8 mouse cellular contexts compared by ENCODE assay signal in genomic region chr10:80163721-80164120, GRCm38 (mm10). TPM values are rescaled to one million over a fixed set of nuclear protein-coding genes. Genes with fewer than 3 reads are reported as not detected.
DNase-seq lines count a peak whose midpoint lies in the region.

No protein-coding gene starts in this region.

- intact Hi-C loops in heart, postnatal 10 days (cut with DNase I): no loop called here

- peak; percentile 25 for DNase-seq in embryo, embryonic 9.5 days (ENCODE audit: extremely low spot score)
- no peak for DNase-seq in embryo, embryonic 10 days (ENCODE audit: low spot score)
- DNase-seq in thymus, postnatal 4 days: peak; percentile 36
- no peak for DNase-seq in thymus, postnatal 14 days
- DNase-seq in heart, postnatal 10 days: peak; percentile 57 to 61
- peak; percentile 37 for DNase-seq in lung, postnatal 36 days
- DNase-seq in spleen, adult 18-20 months: no peak
- no peak for DNase-seq in thymus, adult 18-20 months

RNA-seq across cellular contexts. Expression of gene Cirbp, which starts 2.1 kb away (rescaled TPM):
- 100 to 1,000 TPM; 113 to 134 TPM for total RNA-seq in heart, postnatal 10 days (2021)

RNA-seq across cellular contexts. Expression of gene 1600002K03Rik, which starts 9.0 kb away (rescaled TPM):
- total RNA-seq in heart, postnatal 10 days (2021): 1 to 10 TPM; 3.1 to 3.4 TPM

RNA-seq across cellular contexts. Expression of gene Efna2, which starts 15.6 kb away (rescaled TPM):
- 1 to 10 TPM; 1.4 to 1.7 TPM for total RNA-seq in heart, postnatal 10 days (2021)

RNA-seq across cellular contexts. Expression of gene Midn, which starts 15.6 kb away (rescaled TPM):
- total RNA-seq in heart, postnatal 10 days (2021): 100 to 1,000 TPM; 132 to 190 TPM

RNA-seq across cellular contexts. Expression of gene Cbarp, which starts 23.1 kb away (rescaled TPM):
- 1 to 10 TPM; 3.2 to 4.1 TPM for total RNA-seq in heart, postnatal 10 days (2021)

Comparison
In these comparisons a context has a peak if more than half of its experiments do, and no peak if none do; other contexts are left out.
1. DNase-seq: peak in embryo, embryonic 9.5 days (single experiment), thymus, postnatal 4 days (single experiment), heart, postnatal 10 days (2 of 2) and lung, postnatal 36 days (single experiment); none in embryo, embryonic 10 days (single experiment), thymus, postnatal 14 days (single experiment), spleen, adult 18-20 months (0 of 2) and thymus, adult 18-20 months (0 of 2).